Mouse (Mus musculus) neutrophil, adult 5-6 weeks (primary cell): ENCODE results near the gene Zp3. TPM values are rescaled to one million over a fixed set of nuclear protein-coding genes. Genes with fewer than 3 reads are reported as not detected.

Source experiments
- ATAC-seq: fragments of 151-379, 151-347 bp; 2 replicates; pipeline ENCODE4 v1.8.0; 2017; ENCODE audit warnings: mild to moderate bottlenecking, moderate TSS enrichment; ENCODE audit not compliant: insufficient number of reproducible peaks, poor library complexity, low FRiP score, severe bottlenecking; ENCODE audit errors: extremely low read depth
- total RNA-seq: library from RNA; stranded (forward); fragments of 200-1000 nt; gene quantifications from 2 replicates; pipeline ENCODE4 v1.2.3, GENCODE M21; 2017

The Zp3 gene
- total RNA-seq, 1 experiment from 2014 or later = not detected

DNA sequence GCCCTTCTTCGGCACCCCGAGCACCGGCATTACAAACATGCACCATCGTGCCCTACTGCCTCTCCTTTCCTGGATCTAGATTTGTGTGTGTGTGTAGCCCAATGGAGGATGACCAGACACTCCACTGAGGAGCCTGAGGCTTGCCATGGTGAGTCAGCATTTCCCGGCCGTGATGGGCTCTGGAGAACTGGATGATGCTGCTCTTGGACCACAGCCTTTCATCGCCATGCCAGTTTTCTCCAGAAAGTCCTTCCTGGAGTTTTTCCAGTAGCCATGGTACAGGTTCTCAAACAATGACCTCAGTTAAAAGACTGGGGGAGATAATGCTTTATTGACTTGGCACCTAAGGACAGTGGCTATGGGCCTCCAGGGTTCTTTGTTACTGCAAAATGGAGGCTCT lies 20.0 kb upstream of the Zp3 start:
- ATAC-seq = no peak

DNA sequence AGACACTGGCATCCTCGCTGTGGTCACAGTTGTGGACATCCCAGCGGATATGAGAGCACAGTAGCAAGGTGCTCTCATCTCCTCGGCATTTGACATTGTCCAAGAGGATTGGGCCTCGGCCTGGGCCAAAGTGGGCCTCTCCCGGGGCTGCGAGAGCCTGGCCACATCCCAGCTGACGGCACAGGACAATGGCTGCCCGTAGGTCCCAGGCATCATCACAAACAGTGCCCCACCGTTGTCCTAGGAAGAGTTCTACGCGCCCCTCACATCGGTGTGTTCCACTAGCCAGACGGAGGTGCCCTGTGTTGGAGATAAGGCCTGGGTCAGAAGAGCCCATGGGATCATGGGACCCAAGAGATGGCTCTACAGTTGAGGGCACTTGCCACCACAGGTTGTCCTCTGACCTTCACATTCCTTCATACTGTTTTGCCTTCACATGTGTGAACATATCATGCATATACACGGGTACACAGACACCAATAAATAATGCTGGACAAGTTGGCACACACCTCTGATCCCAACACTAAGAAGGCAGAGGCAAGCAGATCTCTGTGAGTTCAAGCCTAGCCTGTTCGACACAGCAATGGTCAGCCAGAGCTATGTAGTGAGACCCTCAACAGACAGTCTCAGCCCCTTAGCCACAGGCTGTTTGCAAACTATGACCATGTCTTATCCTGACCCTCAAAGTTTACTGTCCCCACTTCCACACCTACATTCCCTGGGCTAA lies 18.8 kb upstream of the Zp3 start:
- ATAC-seq = no peak

DNA sequence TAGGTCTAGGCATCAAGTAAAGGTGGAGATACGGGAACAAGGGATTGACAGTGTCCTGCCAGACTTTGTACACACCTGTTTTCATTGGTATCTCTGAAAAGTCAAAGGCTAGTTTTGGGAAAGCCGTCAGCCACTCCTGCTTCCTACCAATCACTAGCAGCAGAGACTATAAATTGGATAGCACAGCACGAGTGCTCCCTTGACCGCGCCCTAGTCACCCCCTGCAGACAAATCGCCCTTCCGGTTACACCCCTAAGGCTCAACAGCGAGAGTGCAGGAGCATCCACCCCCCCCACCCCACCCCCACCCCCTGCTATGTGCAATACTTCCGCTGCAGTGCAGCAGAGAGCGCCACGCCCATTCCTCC lies 17.8 kb upstream of the Zp3 start:
- no peak for ATAC-seq

DNA sequence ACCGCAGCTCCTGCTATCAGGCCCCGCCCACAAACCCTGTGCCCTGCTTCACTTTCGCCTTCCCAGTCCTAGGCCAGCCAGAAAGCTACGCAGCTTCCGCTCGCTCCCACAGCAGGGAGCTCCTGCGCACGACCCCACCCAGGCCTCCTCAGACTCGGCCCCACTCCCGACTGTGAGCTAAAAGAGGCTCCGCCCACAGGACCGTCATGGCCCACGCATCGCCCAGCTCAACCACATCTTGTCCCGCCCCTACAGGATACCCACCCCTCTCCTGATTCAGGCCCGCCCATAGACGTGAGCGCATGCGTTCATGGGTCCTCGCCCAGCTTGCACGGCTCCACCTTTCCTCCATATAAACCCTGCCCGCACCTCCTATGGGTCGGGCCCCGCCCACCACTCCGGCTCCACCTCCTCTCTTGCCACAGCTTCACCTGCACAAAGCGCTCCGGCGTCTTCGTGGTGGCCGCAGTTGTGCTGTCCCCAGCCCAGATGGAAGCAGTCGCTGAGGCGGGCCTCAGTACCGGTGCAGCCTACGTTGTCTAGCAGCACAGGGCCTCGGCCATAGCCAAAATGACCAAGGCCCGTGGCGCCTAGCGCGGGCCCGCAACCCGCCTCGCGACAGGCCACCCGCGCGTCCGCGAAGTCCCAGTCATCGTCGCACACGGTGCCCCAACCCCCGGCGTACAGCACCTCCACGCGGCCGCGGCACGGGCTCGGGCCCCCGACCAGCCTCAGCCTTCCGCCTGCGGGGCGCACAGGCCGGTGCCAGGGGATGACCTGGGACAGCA lies 17.2 kb upstream of the Zp3 start:
- ATAC-seq = peak; percentile 84

- ATAC-seq = no peak
Observed at GRCm38 (mm10) chr5:135963280-135963627, 16.6 kb upstream of the Zp3 start.

- no peak for ATAC-seq
Observed at GRCm38 (mm10) chr5:135965501-135965930, 14.4 kb upstream of the Zp3 start.

DNA sequence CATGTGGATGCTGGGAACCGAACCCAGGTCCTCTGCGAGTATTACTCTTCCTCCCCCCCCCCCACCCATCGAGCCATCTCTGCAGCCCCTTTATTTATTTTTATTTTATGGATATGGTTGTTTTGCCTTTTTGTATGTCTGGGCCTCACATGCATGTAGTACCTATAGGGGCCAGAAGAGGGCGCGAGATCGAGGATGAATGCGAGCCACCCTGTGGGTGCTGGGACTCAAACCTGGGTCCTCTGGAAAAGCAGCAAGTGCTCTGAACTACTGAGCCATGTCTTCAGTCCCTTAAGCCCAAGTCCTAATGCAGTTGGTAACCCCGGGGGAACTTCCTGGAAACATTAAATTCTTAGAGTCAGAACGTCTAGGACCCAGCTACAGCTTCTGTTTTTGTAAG lies 13.0 kb upstream of the Zp3 start:
- ATAC-seq = no peak

DNA sequence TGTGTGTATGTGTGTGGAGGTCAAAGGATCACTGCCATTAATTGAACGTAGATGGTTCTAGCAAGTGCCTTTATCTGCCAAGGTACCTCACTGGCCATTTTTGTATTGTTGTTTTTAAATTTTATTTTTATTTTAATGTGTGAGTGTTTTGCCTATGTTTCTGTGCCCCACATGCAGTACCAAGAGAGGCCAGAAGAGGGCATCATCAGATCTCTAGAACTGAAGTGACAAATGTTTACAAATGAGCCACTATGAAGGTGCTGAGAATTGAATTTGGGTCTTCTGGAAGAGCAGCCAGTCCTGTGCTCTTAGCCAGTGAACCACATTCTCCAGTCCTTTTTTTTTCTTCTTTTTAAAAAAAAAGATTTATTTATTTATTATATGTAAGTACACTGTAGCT lies 11.1 kb upstream of the Zp3 start:
- peak; percentile 45; the same call in 1 of the 2 replicates for ATAC-seq

- ATAC-seq = no peak
Observed at GRCm38 (mm10) chr5:135970247-135970646, 9.7 kb upstream of the Zp3 start.

DNA sequence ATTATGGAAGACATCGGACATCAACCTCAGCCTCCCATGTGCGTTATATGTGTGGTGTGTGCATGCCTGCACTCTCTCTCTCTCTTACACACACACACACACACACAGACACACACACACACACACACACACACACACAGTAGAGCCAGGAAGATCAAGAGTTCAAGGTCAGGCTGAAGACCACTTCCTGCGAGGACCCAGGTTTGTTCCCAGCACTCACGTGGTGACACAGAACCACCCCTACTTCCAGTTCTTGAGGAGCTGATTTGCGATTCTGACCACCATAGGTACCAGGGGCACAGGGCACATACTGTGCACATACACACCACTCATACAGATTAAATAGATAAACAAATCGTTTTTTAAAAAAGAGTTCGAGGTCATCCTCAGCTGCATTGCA lies 8.0 kb upstream of the Zp3 start:
- no peak for ATAC-seq

- no peak for ATAC-seq
Observed at GRCm38 (mm10) chr5:135974365-135974764, 5.5 kb upstream of the Zp3 start, which contains the start of gene Ssc4d. Gene Ssc4d, minus strand, starts transcription at chr5:135974531.

DNA sequence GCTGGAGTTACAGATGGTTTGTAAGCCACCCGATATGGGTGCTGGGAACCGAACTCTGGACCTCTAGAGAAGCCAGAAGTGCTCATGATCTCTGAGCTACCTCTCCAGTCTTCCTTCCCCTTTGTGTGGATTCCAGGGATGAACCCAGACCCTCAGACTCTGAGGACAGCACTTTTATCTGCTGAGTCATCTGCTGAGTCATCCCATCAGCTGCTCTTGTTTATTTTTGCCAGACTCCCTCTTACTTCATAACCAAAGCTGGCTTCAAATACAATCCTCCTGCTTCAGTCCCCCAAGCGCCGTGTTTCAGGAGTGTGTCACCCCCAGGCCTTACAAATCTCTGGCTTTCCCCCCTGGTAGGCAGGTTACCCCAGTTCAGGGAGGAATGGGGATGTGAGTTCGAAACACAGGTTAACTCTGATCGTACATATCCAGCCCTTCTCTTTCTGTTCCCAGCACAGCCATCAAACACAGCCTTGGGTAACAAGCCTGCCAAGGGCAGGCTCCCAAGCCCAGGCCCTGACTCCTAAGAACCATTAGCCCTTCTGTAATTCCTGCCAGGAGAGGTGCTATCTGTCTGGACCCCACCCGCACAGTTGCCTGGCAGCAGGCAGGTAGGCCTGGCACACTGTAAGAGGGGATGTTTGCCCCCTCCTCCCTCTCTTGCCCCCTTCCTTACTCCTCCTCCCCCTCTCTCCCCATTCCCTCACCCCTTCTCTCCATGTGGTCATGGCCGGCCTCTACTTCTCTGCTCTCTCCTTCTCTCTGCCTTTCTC lies 3.8 kb upstream of the Zp3 start:
- no peak for ATAC-seq

- no peak for ATAC-seq
Observed at GRCm38 (mm10) chr5:135979381-135979780, 518 bp upstream of the Zp3 start.

DNA sequence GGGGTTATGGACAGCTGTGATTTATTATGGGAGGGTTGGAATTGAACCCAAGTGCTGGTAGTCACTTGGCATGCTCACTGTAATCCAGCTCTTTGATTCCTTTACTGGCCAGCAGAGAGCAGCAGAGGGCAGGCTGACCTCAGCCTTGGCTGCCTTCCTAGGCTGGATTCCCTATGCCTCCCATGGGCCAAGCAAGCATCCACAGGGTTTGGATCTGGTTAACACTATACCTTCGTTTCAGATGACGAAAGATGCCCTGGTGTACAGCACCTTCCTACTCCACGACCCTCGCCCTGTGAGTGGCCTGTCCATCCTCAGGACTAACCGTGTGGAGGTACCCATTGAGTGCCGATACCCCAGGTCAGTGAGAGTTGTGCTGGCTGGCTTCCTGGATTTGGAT lies 2.5 kb downstream of the Zp3 start:
- ATAC-seq = peak; percentile 80

DNA sequence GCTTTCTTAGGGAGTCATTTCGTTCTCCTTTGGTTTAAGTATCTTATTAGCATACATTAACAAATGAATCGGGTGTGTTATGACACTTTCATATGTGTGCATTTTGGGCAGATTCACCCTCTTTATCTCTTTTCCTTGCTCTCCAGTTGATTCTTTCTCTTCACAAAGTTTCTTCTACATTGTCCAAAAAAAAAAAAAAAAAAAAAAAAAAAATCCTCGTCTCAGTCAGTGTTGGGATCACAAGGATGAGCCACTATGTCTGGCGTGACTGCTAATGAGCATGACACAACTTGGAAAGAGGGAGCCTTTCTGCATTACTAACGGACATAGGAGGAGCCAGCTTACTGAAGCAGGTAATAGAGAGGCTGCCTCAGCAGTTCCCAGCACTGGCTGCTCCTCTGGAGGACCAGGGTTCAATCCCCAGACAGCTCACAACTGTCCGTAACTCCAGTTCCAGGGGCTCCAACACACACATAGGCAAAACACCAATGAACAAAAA lies 4.7 kb downstream of the Zp3 start:
- ATAC-seq = no peak

GRCm38 (mm10) chr5:135987248-135987647 lies 7.3 kb downstream of the Zp3 start:
- ATAC-seq = no peak

DNA sequence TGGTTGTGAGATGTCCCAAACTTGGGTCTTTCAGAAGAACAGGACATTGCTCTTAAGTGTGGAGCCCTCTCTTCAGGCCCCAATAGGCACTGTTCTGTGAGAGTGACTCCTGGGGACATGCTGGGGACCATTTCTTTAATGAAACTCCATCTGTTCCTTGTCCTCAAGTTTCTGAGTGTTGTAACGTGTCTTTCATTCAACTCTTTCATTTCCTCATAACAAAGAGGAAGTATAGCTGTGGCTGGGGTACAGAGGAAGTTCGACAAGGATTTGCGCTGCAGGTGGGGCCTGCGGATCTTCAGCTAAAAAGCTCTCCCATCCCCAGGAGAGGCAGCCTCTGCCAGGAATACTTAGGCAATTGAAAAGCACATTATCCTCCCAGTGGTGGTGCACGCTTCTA lies 10.7 kb downstream of the Zp3 start:
- peak; percentile 72 for ATAC-seq

GRCm38 (mm10) chr5:135993381-135993965 lies 13.6 kb downstream of the Zp3 start:
- no peak for ATAC-seq

- no peak for ATAC-seq
Observed at GRCm38 (mm10) chr5:135994335-135994724, 14.4 kb downstream of the Zp3 start.
